Mouse (Mus musculus): Measurements from ENCODE around the gene Gng3. TPM values are rescaled to one million over a fixed set of nuclear protein-coding genes. Genes with fewer than 3 reads are reported as not detected.

The Gng3 gene
- polyA plus RNA-seq, 1 experiment from 2014 or later, result 7.7 TPM

DNA sequence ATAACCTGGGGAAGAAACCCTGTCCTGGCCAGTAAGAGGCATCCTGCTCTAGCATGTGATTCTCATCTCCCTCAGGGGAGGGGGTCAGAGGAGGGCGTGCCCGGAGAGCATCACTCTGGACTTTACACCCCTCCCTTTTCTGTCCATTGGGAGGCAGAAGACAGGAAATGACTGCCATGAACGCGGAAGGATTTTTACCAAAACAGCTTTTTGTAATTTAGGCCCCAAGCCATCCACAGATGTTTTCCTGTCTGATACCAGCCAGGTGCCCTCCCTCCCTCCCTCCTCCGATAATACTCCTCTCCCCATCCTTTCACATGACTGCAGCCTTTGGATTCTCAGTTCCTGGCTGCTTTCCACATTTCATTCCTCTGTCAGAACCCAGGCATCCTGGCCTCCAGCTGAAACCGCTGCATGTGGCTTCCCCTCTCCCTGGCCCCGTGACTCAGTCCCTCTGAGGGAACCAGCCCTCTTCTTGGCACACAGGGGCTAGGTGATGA lies 11.5 kb upstream of the Gng3 start, which contains the start of gene Lrrn4cl:
Lrrn4cl (plus strand) TSS at position 367 of the 500 bp plus-strand sequence.
- TF ChIP-seq CTCF (IDR thresholded peaks at IDR 0.05; ENCODE audit: low read depth) (peak; percentile 27), EP300 (optimal IDR thresholded peaks at IDR 0.05) (no peak)
- Histone ChIP-seq H3K9me3 (ENCODE audit: control insufficient read depth, low read length) (no peaks in the 10 kb centered on the region), H3K4me3 (ENCODE audit: low read depth, low read length) (no peak within 1 kb of the TSS), H3K4me2 (replicated peaks; ENCODE audit: low read depth) (peak within 1 kb of the TSS; percentile 14; the same call in 1 of the 2 replicates), H3K27ac (replicated peaks) (peak within 1 kb of the TSS; percentile 61), H3K27me3 (ENCODE audit: control insufficient read depth, insufficient read depth, low read length) (no peaks in the 10 kb centered on the region), H3K9ac (ENCODE audit: low read length) (peak within 1 kb of the TSS; percentile 35; the same call in 1 of the 2 replicates), H3K4me1 (replicated peaks; ENCODE audit: control insufficient read depth, insufficient read depth) (no peaks in the 10 kb centered on the region; the same call in 1 of the 2 replicates), H3K36me3 (ENCODE audit: control insufficient read depth, insufficient read depth, low read length) (peaks cover 13% of the 10 kb centered on the region)
- DNase-seq (ENCODE audit: low spot score) (peak; percentile 46), ATAC-seq (ENCODE audit: low FRiP score, low TSS enrichment) (peak; percentile 88)
- 16% methylated on average over 7 of the region's 7 CpGs for WGBS

GRCm38 (mm10) chr19:8848356-8848755 lies 9.4 kb upstream of the Gng3 start:
- H3K27me3 ChIP-seq (ENCODE audit: control insufficient read depth, insufficient read depth, low read length), result no peaks in the 10 kb centered on the region
- H3K36me3 ChIP-seq (ENCODE audit: control insufficient read depth, insufficient read depth, low read length), result peaks cover 13% of the 10 kb centered on the region
- no peak overlapping the region for H3K4me2 ChIP-seq (replicated peaks; ENCODE audit: low read depth)
- H3K9ac ChIP-seq (ENCODE audit: low read length), result no peak overlapping the region
- no peak for TF ChIP-seq EP300 (optimal IDR thresholded peaks at IDR 0.05)
- TF ChIP-seq CTCF (IDR thresholded peaks at IDR 0.05; ENCODE audit: low read depth), result no peak
- no peak overlapping the region for H3K27ac ChIP-seq (replicated peaks)
- DNase-seq (ENCODE audit: low spot score) (no peak), ATAC-seq (ENCODE audit: low FRiP score, low TSS enrichment) (no peak)
- 56% methylated on average over 5 of the region's 5 CpGs for WGBS
- H3K4me1 ChIP-seq (replicated peaks; ENCODE audit: control insufficient read depth, insufficient read depth), result no peaks in the 10 kb centered on the region; the same call in 1 of the 2 replicates
- H3K4me3 ChIP-seq (ENCODE audit: low read depth, low read length), result no peak overlapping the region
- no peaks in the 10 kb centered on the region for H3K9me3 ChIP-seq (ENCODE audit: control insufficient read depth, low read length)

GRCm38 (mm10) chr19:8844371-8845129 lies 5.6 kb upstream of the Gng3 start:
- no peak overlapping the region for H3K27ac ChIP-seq (replicated peaks)
- TF ChIP-seq EP300 (optimal IDR thresholded peaks at IDR 0.05), result no peak
- TF ChIP-seq CTCF (IDR thresholded peaks at IDR 0.05; ENCODE audit: low read depth), result peak; percentile 85
- no peak overlapping the region for H3K9ac ChIP-seq (ENCODE audit: low read length)
- no peaks in the 10 kb centered on the region for H3K27me3 ChIP-seq (ENCODE audit: control insufficient read depth, insufficient read depth, low read length)
- H3K4me3 ChIP-seq (ENCODE audit: low read depth, low read length), result no peak overlapping the region
- peaks cover 16% of the 10 kb centered on the region for H3K36me3 ChIP-seq (ENCODE audit: control insufficient read depth, insufficient read depth, low read length)
- DNase-seq (ENCODE audit: low spot score), result peak; percentile 75
- no peak for ATAC-seq (ENCODE audit: low FRiP score, low TSS enrichment)
- H3K4me2 ChIP-seq (replicated peaks; ENCODE audit: low read depth), result no peak overlapping the region
- WGBS, result 65% methylated on average over 5 of the region's 5 CpGs
- H3K9me3 ChIP-seq (ENCODE audit: control insufficient read depth, low read length), result no peaks in the 10 kb centered on the region
- no peaks in the 10 kb centered on the region for H3K4me1 ChIP-seq (replicated peaks; ENCODE audit: control insufficient read depth, insufficient read depth)

DNA sequence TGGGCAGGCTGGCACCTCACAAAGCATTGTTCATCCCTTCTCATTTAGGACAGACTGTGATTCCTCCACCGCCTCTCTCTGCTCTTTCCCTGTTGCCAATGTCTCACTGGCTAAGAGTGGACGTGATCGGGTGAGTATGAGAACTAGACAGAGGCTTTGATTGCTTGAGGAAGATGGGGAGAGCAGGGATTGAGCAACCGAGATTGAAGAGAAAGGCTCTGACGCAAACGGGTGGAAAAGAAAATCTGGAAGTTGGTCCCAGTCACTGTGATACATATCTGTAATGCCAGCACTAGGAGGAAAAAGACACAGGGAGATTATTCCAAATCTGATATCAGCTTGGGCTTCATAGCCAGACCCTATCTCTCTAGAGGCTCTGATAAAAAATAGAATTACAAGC lies 4.0 kb upstream of the Gng3 start:
- WGBS, result 80% methylated on average over 6 of the region's 6 CpGs
- Histone ChIP-seq H3K27me3 (ENCODE audit: control insufficient read depth, insufficient read depth, low read length) (no peaks in the 10 kb centered on the region), H3K4me2 (replicated peaks; ENCODE audit: low read depth) (no peak overlapping the region), H3K4me3 (ENCODE audit: low read depth, low read length) (no peak overlapping the region), H3K9ac (ENCODE audit: low read length) (no peak overlapping the region), H3K9me3 (ENCODE audit: control insufficient read depth, low read length) (no peaks in the 10 kb centered on the region), H3K4me1 (replicated peaks; ENCODE audit: control insufficient read depth, insufficient read depth) (no peaks in the 10 kb centered on the region), H3K27ac (replicated peaks) (no peak overlapping the region), H3K36me3 (ENCODE audit: control insufficient read depth, insufficient read depth, low read length) (peaks cover 16% of the 10 kb centered on the region)
- no peak for DNase-seq (ENCODE audit: low spot score)
- no peak for TF ChIP-seq CTCF (IDR thresholded peaks at IDR 0.05; ENCODE audit: low read depth)
- no peak for TF ChIP-seq EP300 (optimal IDR thresholded peaks at IDR 0.05)
- ATAC-seq (ENCODE audit: low FRiP score, low TSS enrichment), result no peak

- Histone ChIP-seq H3K4me2 (replicated peaks; ENCODE audit: low read depth) (peak overlapping the region; percentile 71), H3K9ac (ENCODE audit: low read length) (0 out of 2 replicates have a peak overlapping the region, but pooled peaks have one; percentile 36), H3K4me1 (replicated peaks; ENCODE audit: control insufficient read depth, insufficient read depth) (no peaks in the 10 kb centered on the region), H3K36me3 (ENCODE audit: control insufficient read depth, insufficient read depth, low read length) (peaks cover 4% of the 10 kb centered on the region; the same call in 1 of the 2 replicates), H3K9me3 (ENCODE audit: control insufficient read depth, low read length) (no peaks in the 10 kb centered on the region), H3K4me3 (ENCODE audit: low read depth, low read length) (peak overlapping the region; percentile 52), H3K27ac (replicated peaks) (no peak overlapping the region), H3K27me3 (ENCODE audit: control insufficient read depth, insufficient read depth, low read length) (no peaks in the 10 kb centered on the region)
- WGBS, result 92% methylated on average over 7 of the region's 7 CpGs
- ATAC-seq (ENCODE audit: low FRiP score, low TSS enrichment) (no peak), DNase-seq (ENCODE audit: low spot score) (no peak)
- no peak for TF ChIP-seq CTCF (IDR thresholded peaks at IDR 0.05; ENCODE audit: low read depth)
- no peak for TF ChIP-seq EP300 (optimal IDR thresholded peaks at IDR 0.05)
Measured at GRCm38 (mm10) chr19:8841012-8841411, 2.0 kb upstream of the Gng3 start.

Measured in stomach, postnatal 0 days (tissue).